Mouse (Mus musculus): Measurements from ENCODE around the gene Sox6. TPM values are rescaled to one million over a fixed set of nuclear protein-coding genes. Genes with fewer than 3 reads are reported as not detected.

Gene Sox6
- total and polyA plus RNA-seq, 2 experiments from 2014 or later: 33.7 to 39.8 TPM

GRCm38 (mm10) chr7:115597376-115597775 is 441.2 kb downstream of the Sox6 start:
- no peaks in the 10 kb centered on the region for H3K27me3 ChIP-seq (ENCODE audit: insufficient read depth, low read length)
- 0 out of 2 replicates have a peak, but pooled peaks cover 3% of the 10 kb centered on the region for H3K4me1 ChIP-seq (ENCODE audit: insufficient read depth, low read length)
- no peak overlapping the region for H3K27ac ChIP-seq
- TF ChIP-seq CTCF (IDR thresholded peaks at IDR 0.05; ENCODE audit: low read depth): no peak
- ATAC-seq: no peak
- H3K9me3 ChIP-seq (ENCODE audit: low read length): no peaks in the 10 kb centered on the region
- H3K4me3 ChIP-seq (ENCODE audit: low read length): no peak overlapping the region
- H3K36me3 ChIP-seq (ENCODE audit: insufficient read depth, low read length): no peaks in the 10 kb centered on the region
- no peak overlapping the region for H3K4me2 ChIP-seq (ENCODE audit: low read depth, low read length)
- peak; percentile 15 for DNase-seq (ENCODE audit: low spot score)
- H3K9ac ChIP-seq (replicated peaks; ENCODE audit: low read length): no peak overlapping the region
- 58% methylated on average over 6 of the region's 6 CpGs for WGBS

- H3K4me2 ChIP-seq (ENCODE audit: low read depth, low read length): no peak overlapping the region
- H3K9me3 ChIP-seq (ENCODE audit: low read length): no peaks in the 10 kb centered on the region
- DNase-seq (ENCODE audit: low spot score) (no peak), ATAC-seq (no peak)
- no peak overlapping the region for H3K4me3 ChIP-seq (ENCODE audit: low read length)
- H3K27me3 ChIP-seq (ENCODE audit: insufficient read depth, low read length): no peaks in the 10 kb centered on the region
- TF ChIP-seq CTCF (IDR thresholded peaks at IDR 0.05; ENCODE audit: low read depth): no peak
- H3K4me1 ChIP-seq (ENCODE audit: insufficient read depth, low read length): no peaks in the 10 kb centered on the region
- no peaks in the 10 kb centered on the region for H3K36me3 ChIP-seq (ENCODE audit: insufficient read depth, low read length)
- no peak overlapping the region for H3K9ac ChIP-seq (replicated peaks; ENCODE audit: low read length)
- no peak overlapping the region for H3K27ac ChIP-seq
- WGBS: 77% methylated on average over 7 of the region's 7 CpGs
Measured at GRCm38 (mm10) chr7:115580461-115580860, 458.1 kb downstream of the Sox6 start.

DNA sequence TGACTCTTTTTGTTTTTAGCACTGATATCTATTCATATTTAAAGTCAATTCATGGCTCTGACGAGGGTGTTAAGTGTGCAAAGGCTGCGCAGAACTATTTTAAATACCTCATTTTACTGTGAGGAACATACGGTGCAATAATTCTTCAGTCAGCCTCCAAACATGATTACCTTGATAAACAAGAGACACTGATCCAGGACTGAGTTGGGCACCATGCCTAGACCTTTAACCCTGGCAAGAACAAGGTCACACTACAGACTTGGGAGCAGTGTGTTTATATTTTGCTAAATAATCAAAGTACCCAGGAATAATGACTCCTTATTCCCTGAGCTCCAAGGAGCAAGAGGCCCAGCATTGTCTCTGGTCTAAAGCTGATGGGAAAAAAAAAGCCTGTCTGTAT is 458.8 kb downstream of the Sox6 start:
- no peak for TF ChIP-seq CTCF (IDR thresholded peaks at IDR 0.05; ENCODE audit: low read depth)
- H3K4me3 ChIP-seq (ENCODE audit: low read length): no peak overlapping the region
- no peak overlapping the region for H3K9ac ChIP-seq (replicated peaks; ENCODE audit: low read length)
- H3K36me3 ChIP-seq (ENCODE audit: insufficient read depth, low read length): no peaks in the 10 kb centered on the region
- H3K27me3 ChIP-seq (ENCODE audit: insufficient read depth, low read length): no peaks in the 10 kb centered on the region
- H3K27ac ChIP-seq: no peak overlapping the region
- H3K4me1 ChIP-seq (ENCODE audit: insufficient read depth, low read length): no peaks in the 10 kb centered on the region
- ATAC-seq: no peak
- WGBS: 86% methylated on average over 3 of the region's 3 CpGs
- H3K9me3 ChIP-seq (ENCODE audit: low read length): no peaks in the 10 kb centered on the region
- DNase-seq (ENCODE audit: low spot score): no peak
- H3K4me2 ChIP-seq (ENCODE audit: low read depth, low read length): no peak overlapping the region

- Histone ChIP-seq H3K27me3 (ENCODE audit: insufficient read depth, low read length) (no peaks in the 10 kb centered on the region), H3K27ac (no peak overlapping the region), H3K4me3 (ENCODE audit: low read length) (no peak overlapping the region), H3K36me3 (ENCODE audit: insufficient read depth, low read length) (no peaks in the 10 kb centered on the region), H3K9ac (replicated peaks; ENCODE audit: low read length) (no peak overlapping the region), H3K4me1 (ENCODE audit: insufficient read depth, low read length) (no peaks in the 10 kb centered on the region), H3K4me2 (ENCODE audit: low read depth, low read length) (no peak overlapping the region), H3K9me3 (ENCODE audit: low read length) (no peaks in the 10 kb centered on the region)
- no peak for TF ChIP-seq CTCF (IDR thresholded peaks at IDR 0.05; ENCODE audit: low read depth)
- DNase-seq (ENCODE audit: low spot score) (no peak), ATAC-seq (no peak)
- WGBS: 88% methylated on average over 1 of the region's 1 CpGs
Measured at GRCm38 (mm10) chr7:115576387-115576786, 462.2 kb downstream of the Sox6 start.

- no peak overlapping the region for H3K9ac ChIP-seq (replicated peaks; ENCODE audit: low read length)
Measured at GRCm38 (mm10) chr7:115574834-115575233, 463.8 kb downstream of the Sox6 start.

DNA sequence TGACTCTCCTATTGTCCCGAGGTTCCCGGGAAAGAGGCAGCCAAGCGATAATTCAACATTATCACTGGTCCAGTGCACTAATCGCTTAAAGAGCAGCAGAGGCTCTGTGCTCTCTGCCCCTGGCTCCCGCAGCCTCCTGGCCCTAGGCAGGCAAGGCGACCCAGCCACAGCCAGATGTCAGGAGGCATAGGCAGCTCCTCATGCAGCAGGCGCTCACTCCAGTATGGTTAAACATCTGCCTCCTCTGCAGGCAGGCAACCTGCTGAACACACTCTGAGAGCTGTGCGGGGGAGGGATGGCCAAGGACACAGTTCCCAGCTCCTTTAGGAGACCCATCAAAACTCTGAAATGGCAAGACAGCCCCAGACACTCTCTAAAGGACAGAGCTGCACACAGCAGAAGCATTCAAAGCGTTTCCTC is 469.8 kb downstream of the Sox6 start:
- no peaks in the 10 kb centered on the region for H3K27me3 ChIP-seq (ENCODE audit: insufficient read depth, low read length)
- peak overlapping the region; percentile 6; the same call in 1 of the 2 replicates for H3K4me3 ChIP-seq (ENCODE audit: low read length)
- no peaks in the 10 kb centered on the region for H3K9me3 ChIP-seq (ENCODE audit: low read length)
- no peaks in the 10 kb centered on the region for H3K36me3 ChIP-seq (ENCODE audit: insufficient read depth, low read length)
- ATAC-seq: peak; percentile 85
- H3K4me1 ChIP-seq (ENCODE audit: insufficient read depth, low read length): peaks cover 20% of the 10 kb centered on the region
- 9% methylated on average over 9 of the region's 9 CpGs for WGBS
- DNase-seq (ENCODE audit: low spot score): peak; percentile 77
- no peak for TF ChIP-seq CTCF (IDR thresholded peaks at IDR 0.05; ENCODE audit: low read depth)
- peak overlapping the region; percentile 53 for H3K4me2 ChIP-seq (ENCODE audit: low read depth, low read length)
- H3K9ac ChIP-seq (replicated peaks; ENCODE audit: low read length): 0 out of 2 replicates have a peak overlapping the region, but pooled peaks have one; percentile 14
- peak overlapping the region; percentile 48; the same call in 1 of the 2 replicates for H3K27ac ChIP-seq

More at GRCm38 (mm10) chr7:115574834-115575233, 463.8 kb downstream of the Sox6 start:
- no peaks in the 10 kb centered on the region for H3K27me3 ChIP-seq (ENCODE audit: insufficient read depth, low read length)
- no peak overlapping the region for H3K4me2 ChIP-seq (ENCODE audit: low read depth, low read length)
- no peaks in the 10 kb centered on the region for H3K4me1 ChIP-seq (ENCODE audit: insufficient read depth, low read length)
- no peaks in the 10 kb centered on the region for H3K36me3 ChIP-seq (ENCODE audit: insufficient read depth, low read length)
- H3K9me3 ChIP-seq (ENCODE audit: low read length): no peaks in the 10 kb centered on the region
- no peak for DNase-seq (ENCODE audit: low spot score)
- H3K27ac ChIP-seq: no peak overlapping the region
- no peak for TF ChIP-seq CTCF (IDR thresholded peaks at IDR 0.05; ENCODE audit: low read depth)
- no peak for ATAC-seq
- H3K4me3 ChIP-seq (ENCODE audit: low read length): no peak overlapping the region
- WGBS: 40% methylated on average over 1 of the region's 1 CpGs

DNA sequence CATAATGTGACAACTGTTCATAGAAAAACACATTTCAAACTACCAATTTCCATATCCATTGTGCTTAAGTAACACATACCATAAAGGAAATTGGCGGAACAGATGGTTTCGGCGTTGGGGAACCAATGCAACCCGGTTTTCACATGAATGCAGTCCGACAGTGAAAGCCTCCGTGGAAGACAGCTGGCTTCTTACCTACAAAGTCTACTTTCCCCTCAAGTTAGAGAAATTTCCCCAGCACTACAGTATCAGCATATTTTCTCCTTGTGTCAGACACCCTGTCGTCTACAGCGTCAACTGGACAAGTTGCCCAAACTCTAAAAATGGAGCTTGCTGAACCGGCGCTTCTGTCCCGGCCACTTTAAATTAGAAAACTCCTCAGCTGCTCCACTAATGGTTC is 470.3 kb downstream of the Sox6 start:
- Histone ChIP-seq H3K9me3 (ENCODE audit: low read length) (no peaks in the 10 kb centered on the region), H3K36me3 (ENCODE audit: insufficient read depth, low read length) (no peaks in the 10 kb centered on the region), H3K27me3 (ENCODE audit: insufficient read depth, low read length) (no peaks in the 10 kb centered on the region), H3K4me1 (ENCODE audit: insufficient read depth, low read length) (peaks cover 20% of the 10 kb centered on the region), H3K9ac (replicated peaks; ENCODE audit: low read length) (no peak overlapping the region), H3K4me3 (ENCODE audit: low read length) (peak overlapping the region; percentile 6), H3K4me2 (ENCODE audit: low read depth, low read length) (peak overlapping the region; percentile 53), H3K27ac (peak overlapping the region; percentile 7; the same call in 1 of the 2 replicates)
- DNase-seq (ENCODE audit: low spot score): peak; percentile 16
- ATAC-seq: no peak
- TF ChIP-seq CTCF (IDR thresholded peaks at IDR 0.05; ENCODE audit: low read depth): no peak
- 21% methylated on average over 11 of the region's 11 CpGs for WGBS
